Mouse (Mus musculus): ENCODE data around the gene Mt4.
"Not testable (repeated sequence)": the region's sequence is repeated elsewhere in the genome, so short reads cannot be mapped to it uniquely, and the experiment has no call there.

Mt4 gene

GRCm38 (mm10) chr8:94134601-94135000 lies 2.4 kb upstream of the Mt4 start:
- DNase-seq (ENCODE audit: low read depth, low spot score): not testable (repeated sequence)

- DNase-seq (ENCODE audit: low read depth, low spot score): no peak
These were observed 1.4 kb upstream of the Mt4 start for GRCm38 (mm10) chr8:94135556-94135955.

GRCm38 (mm10) chr8:94136192-94136591 lies 805 bp upstream of the Mt4 start:
- DNase-seq (ENCODE audit: low read depth, low spot score): no peak

GRCm38 (mm10) chr8:94140266-94140795 lies 3.3 kb downstream of the Mt4 start:
- no peak for DNase-seq (ENCODE audit: low read depth, low spot score)

- no peak for DNase-seq (ENCODE audit: low read depth, low spot score)
These were observed 11.2 kb downstream of the Mt4 start for GRCm38 (mm10) chr8:94148236-94148635.

GRCm38 (mm10) chr8:94150925-94151324 lies 13.9 kb downstream of the Mt4 start:
- DNase-seq (ENCODE audit: low read depth, low spot score): no peak

GRCm38 (mm10) chr8:94152513-94153300 lies 15.7 kb downstream of the Mt4 start, which contains the start of gene Mt3:
TSS of gene Mt3 (plus strand) at chr8:94152607.
- DNase-seq (ENCODE audit: low read depth, low spot score): no peak

- DNase-seq (ENCODE audit: low read depth, low spot score): no peak
These were observed 16.5 kb downstream of the Mt4 start for GRCm38 (mm10) chr8:94153451-94153850.

GRCm38 (mm10) chr8:94154537-94154936 lies 17.5 kb downstream of the Mt4 start:
- DNase-seq (ENCODE audit: low read depth, low spot score): no peak

- no peak for DNase-seq (ENCODE audit: low read depth, low spot score)
These were observed 19.1 kb downstream of the Mt4 start for GRCm38 (mm10) chr8:94156092-94156491.

- DNase-seq (ENCODE audit: low read depth, low spot score): not testable (repeated sequence)
These were observed 28.8 kb downstream of the Mt4 start for GRCm38 (mm10) chr8:94165772-94166171.

- DNase-seq (ENCODE audit: low read depth, low spot score): no peak
These were observed 30.2 kb downstream of the Mt4 start for GRCm38 (mm10) chr8:94167244-94167643.

GRCm38 (mm10) chr8:94169547-94169946 lies 32.5 kb downstream of the Mt4 start:
- DNase-seq (ENCODE audit: low read depth, low spot score): no peak

GRCm38 (mm10) chr8:94171321-94171755 lies 34.3 kb downstream of the Mt4 start:
- DNase-seq (ENCODE audit: low read depth, low spot score): no peak

GRCm38 (mm10) chr8:94172075-94172808 lies 35.2 kb downstream of the Mt4 start, which contains the start of gene Mt2:
TSS of gene Mt2 (plus strand) at chr8:94172664.
- DNase-seq (ENCODE audit: low read depth, low spot score): no peak

- no peak for DNase-seq (ENCODE audit: low read depth, low spot score)
These were observed 36.1 kb downstream of the Mt4 start for GRCm38 (mm10) chr8:94172809-94173732.

GRCm38 (mm10) chr8:94173848-94174403 lies 36.9 kb downstream of the Mt4 start:
- DNase-seq (ENCODE audit: low read depth, low spot score): no peak

- no peak for DNase-seq (ENCODE audit: low read depth, low spot score)
These were observed 37.7 kb downstream of the Mt4 start for GRCm38 (mm10) chr8:94174619-94175213.

GRCm38 (mm10) chr8:94177716-94178390 lies 40.9 kb downstream of the Mt4 start:
- DNase-seq (ENCODE audit: low read depth, low spot score): no peak
